Mouse (Mus musculus): Measurements from ENCODE around the gene Cnga2. TPM values are rescaled to one million over a fixed set of nuclear protein-coding genes. Genes with fewer than 3 reads are reported as not detected.

Gene Cnga2
- total RNA-seq, 1 experiment from 2014 or later = not detected

- ATAC-seq (ENCODE audit: extremely low read depth, insufficient number of reproducible peaks, low FRiP score, poor library complexity, severe bottlenecking) = no peak
Measured at GRCm38 (mm10) chrX:72023542-72023941, 31.9 kb downstream of the Cnga2 start.

- ATAC-seq (ENCODE audit: extremely low read depth, insufficient number of reproducible peaks, low FRiP score, poor library complexity, severe bottlenecking) = no peak
Measured at GRCm38 (mm10) chrX:72044056-72044455, 52.4 kb downstream of the Cnga2 start.

- ATAC-seq (ENCODE audit: extremely low read depth, insufficient number of reproducible peaks, low FRiP score, poor library complexity, severe bottlenecking) = no peak
Measured at GRCm38 (mm10) chrX:72047918-72048317, 56.3 kb downstream of the Cnga2 start.

Other genes with a start within 250 kb of the Cnga2 start
- gene Vma21, start 175.9 kb upstream of the Cnga2 start, total RNA-seq (2017) = 3.4 and 4.1 TPM in 2 replicates
- 0.23 and 0.37 TPM in 2 replicates for gene Gm1141, start 70.8 kb upstream of the Cnga2 start, total RNA-seq (2017)
- 0.12 TPM in 1 of 2 replicates, not detected in the other for gene Prrg3, start 29.2 kb upstream of the Cnga2 start, total RNA-seq (2017)
- gene Fate1, start 18.9 kb upstream of the Cnga2 start, total RNA-seq (2017) = not detected in 2 replicates
- gene Magea4, start 230.2 kb downstream of the Cnga2 start, total RNA-seq (2017) = not detected in 2 replicates